Mouse (Mus musculus) kidney, adult 8-10 months (tissue): ENCODE measurements at regions not wholly inside any gene's neighbourhood (a gene's known extent, or its start where the extent isn't known, plus 50 kb on each side); places are given as distances from the start of the nearest gene placed in this dataset.

ENCODE experiments used
- DNase-seq, 2 experiments: peaks; one replicate each; pipeline ENCODE4 v3.0.0; 2022

- DNase-seq = no peak
Observed at GRCm38 (mm10) chrX:99592980-99593379, 121.9 kb upstream of the Pja1 start.

- no peak for DNase-seq
Observed at GRCm38 (mm10) chrX:99587284-99587683, 116.2 kb upstream of the Pja1 start.

GRCm38 (mm10) chrX:99586282-99586681 is 115.2 kb upstream of the Pja1 start:
- no peak for DNase-seq

- peak; percentile 52 to 64 for DNase-seq
Observed at GRCm38 (mm10) chrX:99585703-99586102, 114.6 kb upstream of the Pja1 start.

- DNase-seq = no peak
Observed at GRCm38 (mm10) chrX:99582611-99583010, 111.5 kb upstream of the Pja1 start.

- DNase-seq = no peak
Observed at GRCm38 (mm10) chrX:99581632-99582466, 110.8 kb upstream of the Pja1 start.

GRCm38 (mm10) chrX:99579206-99579605 is 108.1 kb upstream of the Pja1 start:
- no peak for DNase-seq

GRCm38 (mm10) chrX:99578796-99579195 is 107.7 kb upstream of the Pja1 start:
- no peak for DNase-seq

- DNase-seq = no peak
Observed at GRCm38 (mm10) chrX:99575105-99575504, 104.0 kb upstream of the Pja1 start.

GRCm38 (mm10) chrX:99574441-99575103 is 103.5 kb upstream of the Pja1 start:
- DNase-seq = peak; percentile 27 to 52

GRCm38 (mm10) chrX:99570161-99570560 is 99.1 kb upstream of the Pja1 start:
- no peak for DNase-seq

- DNase-seq = no peak
Observed at GRCm38 (mm10) chrX:99568244-99568643, 97.2 kb upstream of the Pja1 start.

- no peak for DNase-seq
Observed at GRCm38 (mm10) chrX:99567367-99568164, 96.5 kb upstream of the Pja1 start.

GRCm38 (mm10) chrX:99561995-99562394 is 90.9 kb upstream of the Pja1 start:
- no peak for DNase-seq

- no peak for DNase-seq
Observed at GRCm38 (mm10) chrX:99560699-99561098, 89.6 kb upstream of the Pja1 start.

- DNase-seq = no peak
Observed at GRCm38 (mm10) chrX:99556876-99557354, 85.8 kb upstream of the Pja1 start.

GRCm38 (mm10) chrX:99555976-99556781 is 85.1 kb upstream of the Pja1 start:
- no peak for DNase-seq

GRCm38 (mm10) chrX:99552778-99553177 is 81.7 kb upstream of the Pja1 start:
- no peak for DNase-seq

- no peak for DNase-seq
Observed at GRCm38 (mm10) chrX:99550057-99550760, 79.1 kb upstream of the Pja1 start.

GRCm38 (mm10) chrX:99548284-99549019 is 77.4 kb upstream of the Pja1 start:
- no peak for DNase-seq

- no peak for DNase-seq
Observed at GRCm38 (mm10) chrX:99544410-99544809, 73.3 kb upstream of the Pja1 start.
